Mouse (Mus musculus): Measurements from ENCODE around the gene Zmiz1. TPM values are rescaled to one million over a fixed set of nuclear protein-coding genes. Genes with fewer than 3 reads are reported as not detected.

The Zmiz1 gene
- total RNA-seq, 1 experiment from 2014 or later: 9.8 TPM

GRCm38 (mm10) chr14:25639120-25639758 lies 180.3 kb downstream of the Zmiz1 start:
- no peak for ATAC-seq (replicated peaks in 1 of 2; ENCODE audit: insufficient read depth in 1 of 2, low FRiP score in 2 of 2, low TSS enrichment in 1 of 2, low read depth in 1 of 2, poor library complexity in 2 of 2, severe bottlenecking in 2 of 2)

GRCm38 (mm10) chr14:25639979-25640378 lies 181.0 kb downstream of the Zmiz1 start:
- ATAC-seq (replicated peaks in 1 of 2; ENCODE audit: insufficient read depth in 1 of 2, low FRiP score in 2 of 2, low TSS enrichment in 1 of 2, low read depth in 1 of 2, poor library complexity in 2 of 2, severe bottlenecking in 2 of 2): no peak

- peak; percentile 84 to 86 for ATAC-seq (replicated peaks in 1 of 2; ENCODE audit: insufficient read depth in 1 of 2, low FRiP score in 2 of 2, low TSS enrichment in 1 of 2, low read depth in 1 of 2, poor library complexity in 2 of 2, severe bottlenecking in 2 of 2)
Observed at GRCm38 (mm10) chr14:25640421-25641056, 181.6 kb downstream of the Zmiz1 start.

- no peak for ATAC-seq (replicated peaks in 1 of 2; ENCODE audit: insufficient read depth in 1 of 2, low FRiP score in 2 of 2, low TSS enrichment in 1 of 2, low read depth in 1 of 2, poor library complexity in 2 of 2, severe bottlenecking in 2 of 2)
Observed at GRCm38 (mm10) chr14:25641067-25641466, 182.1 kb downstream of the Zmiz1 start.

- peak; percentile 8 to 9; a peak in 1 of 4 replicates for ATAC-seq (replicated peaks in 1 of 2; ENCODE audit: insufficient read depth in 1 of 2, low FRiP score in 2 of 2, low TSS enrichment in 1 of 2, low read depth in 1 of 2, poor library complexity in 2 of 2, severe bottlenecking in 2 of 2)
Observed at GRCm38 (mm10) chr14:25645717-25646116, 186.7 kb downstream of the Zmiz1 start.

- peak; percentile 65 to 70 for ATAC-seq (replicated peaks in 1 of 2; ENCODE audit: insufficient read depth in 1 of 2, low FRiP score in 2 of 2, low TSS enrichment in 1 of 2, low read depth in 1 of 2, poor library complexity in 2 of 2, severe bottlenecking in 2 of 2)
Observed at GRCm38 (mm10) chr14:25646161-25646621, 187.2 kb downstream of the Zmiz1 start.

GRCm38 (mm10) chr14:25651131-25651530 lies 192.1 kb downstream of the Zmiz1 start:
- no peak for ATAC-seq (replicated peaks in 1 of 2; ENCODE audit: insufficient read depth in 1 of 2, low FRiP score in 2 of 2, low TSS enrichment in 1 of 2, low read depth in 1 of 2, poor library complexity in 2 of 2, severe bottlenecking in 2 of 2)

- no peak for ATAC-seq (replicated peaks in 1 of 2; ENCODE audit: insufficient read depth in 1 of 2, low FRiP score in 2 of 2, low TSS enrichment in 1 of 2, low read depth in 1 of 2, poor library complexity in 2 of 2, severe bottlenecking in 2 of 2)
Observed at GRCm38 (mm10) chr14:25651905-25652304, 192.9 kb downstream of the Zmiz1 start.

- no peak for ATAC-seq (replicated peaks in 1 of 2; ENCODE audit: insufficient read depth in 1 of 2, low FRiP score in 2 of 2, low TSS enrichment in 1 of 2, low read depth in 1 of 2, poor library complexity in 2 of 2, severe bottlenecking in 2 of 2)
Observed at GRCm38 (mm10) chr14:25654401-25655197, 195.6 kb downstream of the Zmiz1 start.

- no peak for ATAC-seq (replicated peaks in 1 of 2; ENCODE audit: insufficient read depth in 1 of 2, low FRiP score in 2 of 2, low TSS enrichment in 1 of 2, low read depth in 1 of 2, poor library complexity in 2 of 2, severe bottlenecking in 2 of 2)
Observed at GRCm38 (mm10) chr14:25660661-25661060, 201.7 kb downstream of the Zmiz1 start.

GRCm38 (mm10) chr14:25661185-25661920 lies 202.4 kb downstream of the Zmiz1 start:
- ATAC-seq (replicated peaks in 1 of 2; ENCODE audit: insufficient read depth in 1 of 2, low FRiP score in 2 of 2, low TSS enrichment in 1 of 2, low read depth in 1 of 2, poor library complexity in 2 of 2, severe bottlenecking in 2 of 2): no peak

- ATAC-seq (replicated peaks in 1 of 2; ENCODE audit: insufficient read depth in 1 of 2, low FRiP score in 2 of 2, low TSS enrichment in 1 of 2, low read depth in 1 of 2, poor library complexity in 2 of 2, severe bottlenecking in 2 of 2): no peak
Observed at GRCm38 (mm10) chr14:25663649-25664309, 204.8 kb downstream of the Zmiz1 start.

- no peak for ATAC-seq (replicated peaks in 1 of 2; ENCODE audit: insufficient read depth in 1 of 2, low FRiP score in 2 of 2, low TSS enrichment in 1 of 2, low read depth in 1 of 2, poor library complexity in 2 of 2, severe bottlenecking in 2 of 2)
Observed at GRCm38 (mm10) chr14:25664310-25664695, 205.3 kb downstream of the Zmiz1 start.

- no peak for ATAC-seq (replicated peaks in 1 of 2; ENCODE audit: insufficient read depth in 1 of 2, low FRiP score in 2 of 2, low TSS enrichment in 1 of 2, low read depth in 1 of 2, poor library complexity in 2 of 2, severe bottlenecking in 2 of 2)
Observed at GRCm38 (mm10) chr14:25665314-25665970, 206.5 kb downstream of the Zmiz1 start.

GRCm38 (mm10) chr14:25666668-25667376 lies 207.8 kb downstream of the Zmiz1 start:
- no peak for ATAC-seq (replicated peaks in 1 of 2; ENCODE audit: insufficient read depth in 1 of 2, low FRiP score in 2 of 2, low TSS enrichment in 1 of 2, low read depth in 1 of 2, poor library complexity in 2 of 2, severe bottlenecking in 2 of 2)

GRCm38 (mm10) chr14:25667587-25667986 lies 208.6 kb downstream of the Zmiz1 start:
- ATAC-seq (replicated peaks in 1 of 2; ENCODE audit: insufficient read depth in 1 of 2, low FRiP score in 2 of 2, low TSS enrichment in 1 of 2, low read depth in 1 of 2, poor library complexity in 2 of 2, severe bottlenecking in 2 of 2): no peak
